Mouse (Mus musculus) right cerebral cortex, postnatal 14 days (tissue): ENCODE measurements around the gene Rbm6.
A peak's percentile ranks its signal among the peaks of the same experiment; 100 is the strongest.

Experiments
- DNase-seq: peaks from one replicate; pipeline ENCODE4 v3.0.0; 2022

Gene Rbm6

DNA sequence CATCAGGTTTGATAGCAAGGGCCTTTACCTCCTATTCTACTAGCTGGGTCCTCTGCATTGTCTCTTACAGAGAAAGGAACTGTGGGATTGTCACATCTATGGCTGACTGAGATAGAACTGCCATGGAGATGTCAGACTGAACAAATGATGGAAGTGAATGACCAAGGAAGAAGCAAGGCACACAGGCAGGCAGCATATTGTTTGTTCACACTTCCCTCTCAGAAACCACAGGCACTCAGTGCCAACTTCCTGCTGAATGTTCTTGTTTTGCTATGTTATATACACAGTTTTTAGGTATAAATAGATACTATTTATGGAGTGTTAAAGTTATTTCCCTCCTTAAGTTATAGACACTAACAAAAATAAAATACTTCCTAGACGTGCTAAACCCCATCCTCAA is 125.7 kb downstream of the Rbm6 start:
- no peak for DNase-seq

GRCm38 (mm10) chr9:107746679-107747078 is 126.4 kb downstream of the Rbm6 start:
- no peak for DNase-seq

DNA sequence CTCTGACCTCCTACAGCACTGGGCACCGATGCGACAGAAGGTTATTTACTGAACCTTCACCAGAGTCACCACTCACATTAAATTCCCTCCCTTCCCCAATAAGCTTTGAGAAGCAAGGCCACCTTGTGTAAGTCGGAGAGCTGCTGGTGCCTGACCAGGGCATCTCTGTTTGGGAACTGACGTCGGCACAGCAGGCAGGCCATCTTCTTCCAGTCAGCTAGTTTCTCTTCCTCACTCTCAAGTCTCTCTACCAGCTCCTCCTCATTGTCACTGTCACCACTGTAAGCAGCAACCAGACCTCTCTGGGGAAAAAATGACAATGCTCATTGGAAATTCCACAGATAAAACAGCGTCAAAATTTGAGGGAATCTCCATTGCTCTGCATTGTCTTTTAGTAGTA is 129.0 kb downstream of the Rbm6 start:
- no peak for DNase-seq

- no peak for DNase-seq
Measured at GRCm38 (mm10) chr9:107738841-107739202, 134.2 kb downstream of the Rbm6 start.

GRCm38 (mm10) chr9:107738020-107738840 is 134.8 kb downstream of the Rbm6 start:
- peak; percentile 86 for DNase-seq

- no peak for DNase-seq
Measured at GRCm38 (mm10) chr9:107736185-107736485, 136.9 kb downstream of the Rbm6 start.

GRCm38 (mm10) chr9:107735356-107736184 is 137.5 kb downstream of the Rbm6 start:
- DNase-seq: no peak

DNA sequence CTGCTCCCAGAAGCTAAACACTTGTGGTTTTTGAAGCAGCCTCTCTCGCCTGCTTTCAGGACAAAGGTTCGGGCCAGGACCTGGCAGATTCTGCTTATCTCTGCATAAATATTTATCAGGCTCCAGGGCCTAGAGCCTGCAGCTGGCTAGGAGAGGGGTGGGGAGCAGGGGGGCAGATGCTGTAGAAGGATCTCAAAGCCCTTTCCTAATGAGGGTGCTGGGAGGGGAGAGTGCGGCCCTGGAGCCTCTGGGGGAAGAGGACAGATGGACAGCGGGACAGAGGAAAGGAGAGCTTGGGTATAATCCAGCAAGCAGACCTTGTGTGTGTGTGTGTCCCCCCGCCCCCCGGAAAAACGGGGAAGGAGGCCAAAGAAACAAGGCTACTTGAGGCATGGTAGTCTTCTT is 138.5 kb downstream of the Rbm6 start:
- DNase-seq: no peak

DNA sequence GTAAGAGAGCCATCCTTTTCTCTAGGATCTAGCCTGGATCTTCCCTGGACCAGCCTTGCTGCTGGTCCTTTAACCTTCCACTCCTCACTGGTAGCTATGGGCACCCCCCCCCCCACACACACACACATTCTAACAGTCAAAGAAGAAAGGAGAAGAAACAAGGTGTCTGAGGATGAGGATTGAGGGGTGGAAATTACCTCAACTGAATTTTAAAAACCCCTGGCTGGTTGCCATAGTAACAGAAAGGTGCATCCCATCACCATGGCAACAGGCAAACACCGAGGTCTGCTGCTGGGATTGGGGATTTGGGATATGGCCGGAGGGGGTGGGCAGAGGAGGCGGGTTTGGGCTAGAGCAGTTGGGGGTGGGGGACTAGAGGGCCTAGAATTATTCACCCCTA is 143.3 kb downstream of the Rbm6 start:
- no peak for DNase-seq

GRCm38 (mm10) chr9:107728919-107729670 is 143.9 kb downstream of the Rbm6 start:
- DNase-seq: no peak

- no peak for DNase-seq
Measured at GRCm38 (mm10) chr9:107727041-107727440, 146.0 kb downstream of the Rbm6 start.

- no peak for DNase-seq
Measured at GRCm38 (mm10) chr9:107724796-107725195, 148.2 kb downstream of the Rbm6 start.

DNA sequence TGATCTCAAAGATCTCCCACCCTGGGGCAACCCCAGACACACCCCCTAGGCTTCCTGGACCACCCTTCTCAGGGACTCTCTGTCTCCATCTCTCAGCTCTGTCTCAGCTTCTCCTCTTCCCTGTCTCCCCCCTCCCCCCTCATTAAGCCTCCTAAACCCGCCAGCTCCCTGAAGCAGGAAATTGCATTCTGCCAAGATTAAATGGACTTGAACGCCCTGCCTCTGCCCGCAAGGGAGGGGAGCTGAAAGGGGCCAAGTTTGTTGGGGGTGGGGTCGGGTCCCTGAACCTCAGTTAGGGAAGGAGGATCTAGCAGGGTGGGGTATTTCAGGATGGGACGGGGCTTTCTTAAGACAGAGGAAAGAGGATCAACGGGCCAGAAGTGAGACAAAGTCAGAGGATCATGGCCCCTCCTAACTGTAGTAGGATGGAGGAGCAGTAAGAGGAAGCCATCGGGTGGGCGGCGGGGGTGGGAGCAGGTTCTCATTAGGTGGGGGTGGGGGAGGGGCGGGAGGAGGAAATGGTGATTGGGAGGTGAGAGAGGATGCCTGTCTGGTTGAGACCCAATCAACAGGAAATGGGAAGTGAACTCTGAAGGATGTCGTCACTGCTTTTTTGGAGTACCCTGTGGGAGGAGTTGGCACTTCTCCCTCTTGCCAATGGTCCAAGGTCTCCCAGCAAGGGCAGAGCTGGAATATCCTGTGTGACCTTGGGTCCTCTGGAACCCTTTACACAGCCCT is 149.1 kb downstream of the Rbm6 start:
- no peak for DNase-seq
